Mouse (Mus musculus) retina, postnatal 1 day (tissue): ENCODE results near the gene Lonp2.

Source experiments
- DNase-seq: peaks from one replicate; pipeline ENCODE4 v3.0.0-alpha.2; 2012

Gene Lonp2

GRCm38 (mm10) chr8:86759090-86759491 lies 135.2 kb downstream of the Lonp2 start:
- DNase-seq: no peak

GRCm38 (mm10) chr8:86760746-86761145 lies 136.9 kb downstream of the Lonp2 start:
- DNase-seq: no peak

GRCm38 (mm10) chr8:86762806-86763205 lies 139.0 kb downstream of the Lonp2 start:
- DNase-seq: no peak

- no peak for DNase-seq
Observed at GRCm38 (mm10) chr8:86765155-86765554, 141.3 kb downstream of the Lonp2 start.

GRCm38 (mm10) chr8:86765669-86766068 lies 141.8 kb downstream of the Lonp2 start:
- no peak for DNase-seq

- no peak for DNase-seq
Observed at GRCm38 (mm10) chr8:86766548-86767211, 142.8 kb downstream of the Lonp2 start.

GRCm38 (mm10) chr8:86768499-86768898 lies 144.7 kb downstream of the Lonp2 start:
- no peak for DNase-seq

- no peak for DNase-seq
Observed at GRCm38 (mm10) chr8:86769945-86770715, 146.3 kb downstream of the Lonp2 start.
